Mouse (Mus musculus): ENCODE data around the gene Klc1. TPM values are rescaled to one million over a fixed set of nuclear protein-coding genes. Genes with fewer than 3 reads are reported as not detected.

Gene Klc1
- polyA plus RNA-seq, 1 experiment from 2014 or later: 430 TPM

DNA sequence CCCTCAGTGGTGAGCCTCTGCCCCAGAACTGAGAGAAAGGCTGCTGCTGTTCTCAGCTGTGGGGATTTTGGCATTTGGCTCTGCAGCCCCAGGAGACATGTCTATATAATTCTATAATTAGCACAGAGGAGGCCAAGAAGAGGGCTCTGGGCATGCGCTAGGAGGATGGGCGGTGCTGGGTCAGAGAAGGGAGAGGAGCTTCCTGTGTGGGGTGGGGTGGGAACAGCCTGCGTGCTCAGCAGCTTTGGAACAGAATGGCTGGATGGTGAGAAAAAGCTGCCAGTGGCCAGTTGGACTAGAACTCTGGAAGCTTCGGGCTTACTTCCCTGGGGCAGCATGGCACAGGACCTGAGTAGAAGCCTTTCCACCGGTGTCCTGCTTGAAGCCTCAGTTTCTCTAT is 12.6 kb upstream of the Klc1 start:
- Histone ChIP-seq H3K4me3 (no peak overlapping the region), H3K4me2 (replicated peaks) (no peak overlapping the region), H3K27me3 (no peaks in the 10 kb centered on the region), H3K9ac (no peak overlapping the region), H3K9me3 (replicated peaks) (no peaks in the 10 kb centered on the region), H3K27ac (no peak overlapping the region), H3K36me3 (no peaks in the 10 kb centered on the region), H3K4me1 (peaks cover 15% of the 10 kb centered on the region)
- ATAC-seq (ENCODE audit: low FRiP score): no peak
- WGBS: 56% methylated on average over 5 of the region's 5 CpGs

DNA sequence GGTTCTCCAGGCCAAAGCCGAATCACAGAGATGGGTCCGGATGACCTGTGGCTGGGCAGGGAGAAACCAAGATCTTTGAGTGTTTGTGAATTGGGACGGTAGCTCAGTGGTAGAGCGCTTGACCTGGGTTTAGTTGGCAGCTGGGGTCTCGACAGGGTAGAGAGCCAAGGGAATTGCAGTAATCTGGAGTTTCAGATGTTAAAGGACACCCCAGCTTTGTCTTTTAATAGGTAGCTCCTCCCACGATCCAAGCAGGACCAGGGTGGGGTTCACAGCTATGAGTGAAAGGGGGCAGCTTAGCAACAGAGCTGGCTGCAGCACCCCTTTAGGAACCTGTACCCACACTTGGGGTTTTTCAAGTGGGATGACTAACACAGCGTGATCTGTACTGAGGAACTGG is 11.2 kb upstream of the Klc1 start:
- Histone ChIP-seq H3K27me3 (no peaks in the 10 kb centered on the region), H3K9me3 (replicated peaks) (no peaks in the 10 kb centered on the region), H3K27ac (no peak overlapping the region), H3K9ac (no peak overlapping the region), H3K4me1 (peaks cover 15% of the 10 kb centered on the region), H3K36me3 (no peaks in the 10 kb centered on the region), H3K4me3 (no peak overlapping the region), H3K4me2 (replicated peaks) (no peak overlapping the region)
- 86% methylated on average over 7 of the region's 7 CpGs for WGBS
- no peak for ATAC-seq (ENCODE audit: low FRiP score)

DNA sequence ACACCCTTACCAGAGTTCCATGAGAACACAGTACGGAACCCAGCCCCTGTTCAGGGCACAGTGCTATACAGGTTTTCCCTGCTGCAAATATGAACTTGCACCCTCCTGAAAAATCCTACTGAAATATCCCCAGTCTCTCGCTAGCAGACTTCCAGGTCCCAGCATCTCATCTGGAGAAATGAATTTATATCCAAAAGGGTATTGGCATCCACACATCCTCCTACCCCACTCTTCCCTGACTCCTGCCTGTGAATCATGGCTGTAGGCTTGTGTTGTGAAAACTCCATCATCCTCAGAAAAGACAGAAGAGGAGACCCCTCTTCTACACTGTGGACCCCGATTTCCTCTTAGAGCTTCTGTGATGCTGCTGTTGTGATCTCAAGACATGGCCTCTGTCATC is 7.9 kb upstream of the Klc1 start:
- Histone ChIP-seq H3K36me3 (no peaks in the 10 kb centered on the region), H3K27me3 (no peaks in the 10 kb centered on the region), H3K27ac (no peak overlapping the region), H3K9me3 (replicated peaks) (no peaks in the 10 kb centered on the region), H3K4me2 (replicated peaks) (no peak overlapping the region), H3K9ac (no peak overlapping the region), H3K4me1 (peaks cover 8% of the 10 kb centered on the region), H3K4me3 (no peak overlapping the region)
- 96% methylated on average over 3 of the region's 3 CpGs for WGBS
- no peak for ATAC-seq (ENCODE audit: low FRiP score)

DNA sequence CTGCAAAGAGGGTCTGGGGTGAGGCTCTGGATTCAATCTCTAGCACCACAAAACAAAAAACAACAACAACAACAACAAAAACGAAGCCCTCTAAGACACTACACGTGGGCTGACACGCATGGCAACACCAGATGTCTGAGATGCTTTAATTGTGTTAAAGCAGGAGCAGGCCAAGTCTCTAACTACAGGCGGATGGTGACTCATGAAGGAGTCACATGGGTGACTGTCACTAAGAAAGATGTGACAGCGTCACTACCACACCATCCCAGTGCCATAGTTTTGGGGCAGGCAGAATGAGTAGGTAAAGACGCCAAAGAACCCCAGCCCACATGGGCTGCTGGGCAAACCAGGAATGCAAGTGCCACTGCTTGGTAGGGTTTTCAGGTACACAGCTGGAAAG is 6.2 kb upstream of the Klc1 start:
- Histone ChIP-seq H3K9ac (no peak overlapping the region), H3K9me3 (replicated peaks) (no peaks in the 10 kb centered on the region), H3K4me2 (replicated peaks) (no peak overlapping the region), H3K4me1 (no peaks in the 10 kb centered on the region), H3K4me3 (no peak overlapping the region), H3K27ac (no peak overlapping the region), H3K36me3 (no peaks in the 10 kb centered on the region), H3K27me3 (no peaks in the 10 kb centered on the region)
- WGBS: 88% methylated on average over 6 of the region's 6 CpGs
- ATAC-seq (ENCODE audit: low FRiP score): no peak

DNA sequence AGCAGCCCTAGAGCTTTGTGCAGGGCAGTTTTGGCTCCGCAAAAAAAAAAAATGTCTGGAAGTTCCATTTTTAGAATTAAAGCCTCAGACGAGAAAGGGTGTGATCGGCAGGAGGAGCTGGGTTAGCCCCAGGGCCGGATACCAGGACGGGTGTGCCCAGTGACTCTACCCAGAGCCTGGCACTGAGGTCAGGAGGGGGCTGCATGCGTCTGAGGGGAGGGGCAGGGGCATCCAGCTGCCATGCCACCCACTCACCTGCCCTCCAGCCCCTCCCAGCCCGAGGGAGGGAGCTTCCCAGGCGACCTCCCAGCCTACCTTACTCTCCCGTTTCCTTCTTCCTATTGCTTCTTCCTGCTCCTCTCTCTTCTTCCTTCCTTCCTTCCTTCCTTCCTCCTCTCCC is 5.3 kb upstream of the Klc1 start:
- Histone ChIP-seq H3K4me3 (no peak overlapping the region), H3K9ac (no peak overlapping the region), H3K9me3 (replicated peaks) (no peaks in the 10 kb centered on the region), H3K27ac (no peak overlapping the region), H3K36me3 (no peaks in the 10 kb centered on the region), H3K4me1 (peaks cover 7% of the 10 kb centered on the region), H3K4me2 (replicated peaks) (no peak overlapping the region), H3K27me3 (no peaks in the 10 kb centered on the region)
- WGBS: 62% methylated on average over 9 of the region's 9 CpGs
- ATAC-seq (ENCODE audit: low FRiP score): no peak

DNA sequence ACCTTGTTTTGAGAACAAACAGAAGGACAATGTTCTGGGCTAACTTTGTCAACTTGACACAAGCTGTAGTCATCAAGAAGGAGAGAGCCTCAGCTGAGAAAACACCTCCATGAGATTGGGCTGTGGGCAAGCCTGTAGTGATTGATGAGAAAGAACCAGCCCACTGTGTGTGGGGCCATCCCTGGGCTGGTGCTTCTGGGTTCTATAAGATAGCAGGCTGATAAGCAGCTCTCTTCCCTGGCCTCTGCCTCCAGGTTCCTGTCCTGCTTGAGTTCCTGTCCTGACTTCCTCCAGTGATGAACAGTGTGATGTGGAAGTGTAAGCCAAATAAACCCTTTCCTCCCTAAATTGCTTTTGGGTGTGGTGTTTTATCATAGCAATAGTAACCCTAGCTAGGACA is 3.9 kb upstream of the Klc1 start:
- no peak overlapping the region for H3K4me3 ChIP-seq
- no peak overlapping the region for H3K4me2 ChIP-seq (replicated peaks)
- peaks cover 11% of the 10 kb centered on the region for H3K4me1 ChIP-seq
- H3K9ac ChIP-seq: no peak overlapping the region
- no peak overlapping the region for H3K27ac ChIP-seq
- H3K36me3 ChIP-seq: no peaks in the 10 kb centered on the region
- no peaks in the 10 kb centered on the region for H3K9me3 ChIP-seq (replicated peaks)
- H3K27me3 ChIP-seq: no peaks in the 10 kb centered on the region
- ATAC-seq (ENCODE audit: low FRiP score): no peak

DNA sequence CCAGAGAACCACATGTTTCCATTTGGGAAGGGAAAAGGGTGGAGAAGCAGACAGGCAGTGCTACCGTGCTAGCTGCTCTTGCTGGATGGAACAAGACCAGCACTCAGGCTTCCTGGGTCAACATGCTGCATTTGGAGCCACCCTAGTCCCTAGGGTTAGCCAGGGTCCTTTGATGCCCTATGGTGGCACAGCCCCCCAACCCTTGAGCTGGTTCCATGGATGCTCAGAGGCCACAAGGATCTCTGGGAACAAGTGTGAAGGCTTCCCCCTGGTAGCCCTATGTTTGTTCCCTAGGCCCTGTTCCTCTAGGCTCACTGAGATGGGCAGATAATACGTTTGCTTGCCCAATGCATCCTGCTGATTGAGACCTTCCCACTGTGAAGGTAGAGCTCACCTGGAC is 3.4 kb upstream of the Klc1 start:
- Histone ChIP-seq H3K4me1 (peaks cover 16% of the 10 kb centered on the region), H3K27ac (no peak overlapping the region), H3K9me3 (replicated peaks) (no peaks in the 10 kb centered on the region), H3K27me3 (no peaks in the 10 kb centered on the region), H3K4me3 (no peak overlapping the region), H3K4me2 (replicated peaks) (no peak overlapping the region), H3K9ac (no peak overlapping the region), H3K36me3 (no peaks in the 10 kb centered on the region)
- no peak for ATAC-seq (ENCODE audit: low FRiP score)
- 66% methylated on average over 2 of the region's 2 CpGs for WGBS

DNA sequence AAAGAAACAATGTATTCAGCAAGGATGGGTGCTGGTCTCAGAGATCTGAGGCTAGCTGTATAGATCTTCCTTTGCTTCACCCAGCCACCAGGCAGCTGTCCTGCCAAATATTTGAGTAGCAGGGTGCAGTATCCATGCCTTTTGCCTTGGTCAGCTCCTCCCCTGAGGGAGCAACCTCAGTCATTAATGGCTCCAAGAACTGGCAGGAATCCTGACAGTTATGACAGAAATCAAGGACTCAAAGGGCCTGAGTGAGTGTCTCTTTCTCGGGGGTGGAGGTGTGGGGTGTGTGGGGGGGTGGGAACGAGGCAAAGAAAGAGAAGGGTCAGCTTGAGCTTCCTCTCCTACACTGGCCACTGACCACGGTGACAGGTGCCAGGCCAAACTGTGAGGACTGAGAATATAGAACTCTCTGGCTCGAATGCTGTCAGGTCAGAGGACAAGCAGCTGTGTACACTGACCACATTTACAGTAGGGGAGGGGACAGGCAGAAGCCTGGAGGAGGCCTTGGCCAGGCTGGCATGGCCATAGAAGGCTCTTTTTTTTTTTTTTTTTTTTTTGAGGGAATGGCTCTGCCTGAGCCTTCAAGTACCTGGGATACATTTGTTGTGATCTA is 2.5 kb upstream of the Klc1 start:
- Histone ChIP-seq H3K27ac (no peak overlapping the region), H3K9me3 (replicated peaks) (no peaks in the 10 kb centered on the region), H3K36me3 (no peaks in the 10 kb centered on the region), H3K4me3 (no peak overlapping the region), H3K4me2 (replicated peaks) (no peak overlapping the region), H3K27me3 (no peaks in the 10 kb centered on the region), H3K9ac (no peak overlapping the region), H3K4me1 (peaks cover 24% of the 10 kb centered on the region)
- no peak for ATAC-seq (ENCODE audit: low FRiP score)
- 61% methylated on average over 4 of the region's 4 CpGs for WGBS

DNA sequence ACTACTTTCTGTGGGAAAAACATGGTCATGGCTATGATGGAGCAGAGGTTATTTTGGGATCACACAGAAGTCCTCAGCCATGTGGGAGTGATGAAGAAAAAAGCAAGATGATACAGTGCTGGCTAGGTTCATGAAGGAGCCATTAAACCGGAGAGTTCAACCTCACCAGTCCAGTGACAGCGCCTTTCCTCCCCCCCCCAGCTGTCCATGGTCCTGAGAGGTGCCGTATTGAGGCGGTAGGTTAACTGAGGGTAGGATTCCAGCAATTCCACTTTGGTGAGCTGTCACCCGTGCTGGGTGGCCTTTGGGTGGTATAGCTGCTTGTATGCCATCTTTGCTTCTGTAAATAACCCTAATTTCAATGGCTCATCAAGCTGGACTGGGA is 2.0 kb upstream of the Klc1 start:
- peaks cover 27% of the 10 kb centered on the region for H3K4me1 ChIP-seq
- no peak overlapping the region for H3K9ac ChIP-seq
- no peak overlapping the region for H3K4me2 ChIP-seq (replicated peaks)
- no peaks in the 10 kb centered on the region for H3K9me3 ChIP-seq (replicated peaks)
- H3K36me3 ChIP-seq: no peaks in the 10 kb centered on the region
- no peak overlapping the region for H3K27ac ChIP-seq
- WGBS: 57% methylated on average over 5 of the region's 5 CpGs
- H3K4me3 ChIP-seq: no peak overlapping the region
- no peaks in the 10 kb centered on the region for H3K27me3 ChIP-seq
- ATAC-seq (ENCODE audit: low FRiP score): no peak

DNA sequence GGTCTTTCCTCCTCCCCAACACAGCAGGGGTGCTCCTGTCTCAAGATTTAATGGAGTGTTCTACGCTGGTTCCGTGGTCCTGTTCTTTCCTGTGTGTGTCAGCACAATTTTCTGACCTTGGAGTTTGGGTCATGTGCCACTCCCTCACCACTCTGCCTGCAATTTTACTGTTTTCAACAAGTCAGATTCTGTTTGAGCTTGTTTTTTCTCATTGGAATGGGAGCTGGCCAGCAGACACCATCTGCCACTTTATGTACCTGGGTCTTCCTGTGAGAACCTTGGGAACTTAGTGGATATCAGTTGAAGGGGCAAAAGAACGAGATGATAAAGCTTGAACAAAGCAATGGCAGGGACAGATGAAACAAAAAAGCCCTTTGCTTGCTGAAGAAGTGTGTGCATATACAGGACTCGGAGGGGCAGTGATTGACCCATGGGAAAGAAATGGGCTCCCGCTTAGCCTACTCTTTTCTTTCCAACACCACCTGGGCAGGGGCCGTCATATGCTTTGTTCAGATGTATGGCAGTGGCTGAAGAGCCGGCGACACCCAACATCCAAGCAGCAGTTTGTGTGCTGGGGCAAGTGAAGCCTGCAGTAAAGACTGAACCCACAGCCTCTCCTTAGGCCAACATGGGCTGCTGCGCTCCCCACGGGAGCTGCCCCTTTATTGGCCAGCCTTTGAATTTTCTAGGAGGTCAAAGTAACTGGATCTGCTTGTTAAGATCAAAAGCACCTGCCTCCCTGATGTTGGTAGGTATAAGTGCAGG is 906 bp upstream of the Klc1 start:
- Histone ChIP-seq H3K4me3 (peak overlapping the region; percentile 94), H3K9me3 (replicated peaks) (no peaks in the 10 kb centered on the region), H3K4me1 (peaks cover 37% of the 10 kb centered on the region), H3K9ac (peak overlapping the region; percentile 98), H3K27me3 (no peaks in the 10 kb centered on the region), H3K4me2 (replicated peaks) (peak overlapping the region; percentile 97), H3K36me3 (0 out of 2 replicates have a peak, but pooled peaks cover 3% of the 10 kb centered on the region), H3K27ac (peak overlapping the region; percentile 96; the same call in 1 of the 2 replicates)
- 43% methylated on average over 10 of the region's 10 CpGs for WGBS
- no peak for ATAC-seq (ENCODE audit: low FRiP score)

DNA sequence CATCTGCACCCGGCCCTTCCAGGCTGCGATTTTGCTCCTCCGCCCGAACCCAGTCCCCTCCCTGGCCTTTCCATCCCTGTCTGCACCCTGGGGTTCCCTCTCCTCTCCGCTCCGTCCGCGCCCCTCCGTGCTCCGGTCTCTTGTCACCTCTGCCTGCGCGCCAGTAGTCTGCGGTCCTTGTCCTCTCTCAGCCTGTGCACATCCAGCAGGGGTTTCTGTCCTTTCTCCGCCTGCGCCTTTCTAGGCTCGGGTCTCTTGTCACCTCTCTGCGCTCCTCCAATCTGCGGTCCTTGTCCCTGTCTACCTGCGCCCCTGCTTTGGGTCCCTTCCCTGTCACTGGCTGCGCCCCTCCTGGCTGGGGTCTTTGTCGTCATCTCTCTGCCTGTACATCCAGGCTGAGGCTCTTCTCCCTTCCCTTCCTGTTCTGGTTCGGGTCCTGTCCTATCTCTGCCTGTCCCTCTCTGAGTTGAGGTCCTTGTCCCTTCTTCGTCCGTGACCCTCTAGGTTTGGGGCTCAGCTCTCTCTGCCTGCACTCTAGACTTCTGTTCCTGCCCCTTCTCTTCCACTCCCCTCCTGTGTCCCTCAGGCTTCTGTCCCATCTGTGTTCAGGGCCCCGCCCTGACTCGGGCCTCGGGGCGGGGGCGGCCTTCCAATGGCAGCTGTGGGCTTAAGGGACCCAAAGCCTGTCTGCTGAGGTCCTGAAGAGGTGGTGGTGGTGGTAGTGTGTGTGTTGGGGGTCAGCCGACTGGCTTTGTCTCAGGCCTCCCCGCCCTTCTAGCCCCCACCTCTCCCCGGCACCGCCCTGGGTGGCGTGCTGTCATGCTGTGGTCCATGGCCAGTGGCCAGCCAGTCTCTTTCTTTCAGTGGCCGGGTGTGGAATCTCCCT is 770 bp downstream of the Klc1 start:
- peak; percentile 69 for ATAC-seq (ENCODE audit: low FRiP score)
- peaks cover 41% of the 10 kb centered on the region for H3K4me1 ChIP-seq

DNA sequence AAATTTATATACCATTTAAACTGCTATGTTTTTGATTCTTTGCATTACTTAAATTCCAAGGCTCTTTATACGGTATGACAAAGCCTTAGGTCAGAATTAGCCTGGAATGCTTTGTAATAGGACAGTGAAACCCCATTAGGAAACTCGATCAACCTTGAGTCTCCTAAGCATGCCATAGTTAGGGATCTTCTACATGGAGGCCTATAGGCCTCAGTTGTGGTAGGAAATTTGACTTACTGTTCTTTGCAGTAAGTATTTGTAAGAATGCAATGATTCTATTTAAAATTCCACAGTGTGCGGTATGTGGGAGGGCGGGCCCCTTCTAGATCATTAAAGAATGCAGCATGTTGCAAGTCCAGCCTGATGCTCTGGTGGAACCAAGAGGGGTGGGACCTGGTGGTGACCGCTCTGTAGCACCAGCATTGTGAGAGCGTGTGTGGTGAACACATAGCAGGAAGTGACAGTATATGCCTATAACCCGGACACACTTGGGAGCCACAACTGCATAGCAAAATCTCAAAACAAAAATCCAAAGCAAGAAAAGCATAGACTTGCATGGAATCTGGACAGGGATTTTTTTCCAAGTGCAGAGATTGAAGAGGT is 1.8 kb downstream of the Klc1 start:
- Histone ChIP-seq H3K27me3 (no peaks in the 10 kb centered on the region), H3K36me3 (peaks cover 8% of the 10 kb centered on the region; the same call in 1 of the 2 replicates), H3K4me1 (peaks cover 41% of the 10 kb centered on the region), H3K9ac (0 out of 2 replicates have a peak overlapping the region, but pooled peaks have one; percentile 98), H3K27ac (no peak overlapping the region), H3K9me3 (replicated peaks) (no peaks in the 10 kb centered on the region), H3K4me3 (peak overlapping the region; percentile 94), H3K4me2 (replicated peaks) (peak overlapping the region; percentile 97)
- WGBS: 75% methylated on average over 7 of the region's 7 CpGs
- ATAC-seq (ENCODE audit: low FRiP score): no peak

More for the DNA sequence above, 770 bp downstream of the Klc1 start:
- Histone ChIP-seq H3K36me3 (peaks cover 8% of the 10 kb centered on the region; the same call in 1 of the 2 replicates), H3K27me3 (no peaks in the 10 kb centered on the region), H3K27ac (peak overlapping the region; percentile 96), H3K9me3 (replicated peaks) (no peaks in the 10 kb centered on the region), H3K4me2 (replicated peaks) (peak overlapping the region; percentile 97), H3K9ac (peak overlapping the region; percentile 98), H3K4me3 (peak overlapping the region; percentile 94)
- under 1% methylated on average over 35 of the region's 35 CpGs for WGBS
